Mouse (Mus musculus) frontal cortex, postnatal 36 days (tissue): ENCODE measurements at regions not wholly inside any gene's neighbourhood (a gene's known extent, or its start where the extent isn't known, plus 50 kb on each side); places are given as distances from the start of the nearest gene placed in this dataset.

Experiments
- DNase-seq, 2 experiments: peaks; one replicate each; pipeline ENCODE4 v3.0.0; 2022; ENCODE audit warnings: low spot score in 2 of 2

- peak; percentile 5 to 29 for DNase-seq
These were observed 451.9 kb upstream of the Rgs18 start for GRCm38 (mm10) chr1:145227181-145227580.
